Mouse (Mus musculus) ovary, postnatal 14 days (tissue): ENCODE results near the gene Abcb6.

Experiments used
- DNase-seq: peaks from one replicate; pipeline ENCODE4 v3.0.0; 2022; ENCODE audit warnings: low spot score

Abcb6 gene

DNA sequence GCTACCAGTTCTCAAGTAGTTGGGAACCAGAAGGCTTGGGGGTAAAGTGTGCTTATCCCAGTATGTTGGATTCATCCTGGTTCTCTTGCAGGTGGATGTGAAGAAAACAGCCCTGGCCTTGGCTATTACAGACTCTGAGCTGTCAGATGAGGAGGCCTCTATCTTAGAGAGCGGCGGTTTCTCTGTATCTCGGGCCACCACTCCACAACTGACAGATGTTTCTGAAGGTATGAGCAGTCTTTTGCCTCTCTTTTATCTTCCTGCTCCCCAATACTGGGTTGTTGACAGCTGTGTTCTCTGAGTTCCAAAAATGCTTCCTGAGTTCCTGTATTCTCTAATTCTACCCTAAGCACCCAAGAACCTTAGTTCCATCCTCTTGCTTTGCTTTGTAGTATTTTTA is 34.6 kb downstream of the Abcb6 start:
- no peak for DNase-seq

DNA sequence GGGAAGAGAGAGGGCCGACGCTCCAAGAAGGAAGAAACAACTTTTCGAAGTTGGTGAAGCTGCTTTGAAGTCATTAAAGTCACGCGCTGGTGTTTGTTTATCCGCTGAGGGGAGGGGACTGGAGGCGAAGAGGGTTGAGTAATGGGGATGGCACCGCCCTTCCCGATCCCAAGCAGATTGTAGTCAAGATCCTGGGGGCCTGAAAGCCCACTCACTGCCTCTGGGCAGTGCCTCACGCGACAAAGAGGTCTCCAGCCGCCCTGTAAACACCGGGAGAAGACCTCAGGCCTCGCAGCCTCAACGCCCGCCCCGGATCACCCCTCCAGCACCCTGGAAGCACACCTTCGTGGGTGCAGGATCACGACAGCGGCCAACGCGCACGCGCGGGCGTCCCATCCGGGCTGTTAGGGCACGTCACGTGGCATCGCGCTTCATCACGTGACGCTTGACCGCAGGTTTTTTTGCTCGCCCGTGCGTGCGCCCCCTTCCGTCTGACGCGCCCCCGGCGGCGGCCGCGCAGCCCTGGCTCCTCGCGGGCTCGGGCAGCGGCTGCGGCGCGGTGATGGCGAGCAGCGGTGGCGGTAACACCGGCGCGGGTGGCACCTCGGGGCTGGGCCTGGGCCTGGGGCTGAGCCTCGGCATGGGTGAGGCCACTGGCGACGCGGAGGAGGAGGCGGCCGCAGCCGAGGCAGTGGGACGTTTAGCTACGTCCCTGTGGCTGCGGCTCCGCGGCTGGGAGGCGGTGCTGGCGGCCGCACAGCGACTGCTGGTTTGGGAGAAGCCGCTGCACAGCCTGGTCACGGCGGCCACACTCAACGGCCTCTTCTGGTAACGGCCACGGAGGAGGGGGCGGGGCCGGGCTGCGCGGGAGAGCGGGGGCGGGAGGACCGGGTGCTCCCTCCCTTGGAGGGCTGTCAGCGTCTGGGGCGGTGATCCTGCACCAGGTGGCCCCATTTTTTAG is 37.6 kb downstream of the Abcb6 start, which contains the start of the genes Cnppd1 and Retreg2:
Cnppd1 (minus strand) TSS at position 411 of the 961 bp plus-strand sequence.
Retreg2 (plus strand) TSS at position 478 of the 961 bp plus-strand sequence.
- DNase-seq, result peak; percentile 93

DNA sequence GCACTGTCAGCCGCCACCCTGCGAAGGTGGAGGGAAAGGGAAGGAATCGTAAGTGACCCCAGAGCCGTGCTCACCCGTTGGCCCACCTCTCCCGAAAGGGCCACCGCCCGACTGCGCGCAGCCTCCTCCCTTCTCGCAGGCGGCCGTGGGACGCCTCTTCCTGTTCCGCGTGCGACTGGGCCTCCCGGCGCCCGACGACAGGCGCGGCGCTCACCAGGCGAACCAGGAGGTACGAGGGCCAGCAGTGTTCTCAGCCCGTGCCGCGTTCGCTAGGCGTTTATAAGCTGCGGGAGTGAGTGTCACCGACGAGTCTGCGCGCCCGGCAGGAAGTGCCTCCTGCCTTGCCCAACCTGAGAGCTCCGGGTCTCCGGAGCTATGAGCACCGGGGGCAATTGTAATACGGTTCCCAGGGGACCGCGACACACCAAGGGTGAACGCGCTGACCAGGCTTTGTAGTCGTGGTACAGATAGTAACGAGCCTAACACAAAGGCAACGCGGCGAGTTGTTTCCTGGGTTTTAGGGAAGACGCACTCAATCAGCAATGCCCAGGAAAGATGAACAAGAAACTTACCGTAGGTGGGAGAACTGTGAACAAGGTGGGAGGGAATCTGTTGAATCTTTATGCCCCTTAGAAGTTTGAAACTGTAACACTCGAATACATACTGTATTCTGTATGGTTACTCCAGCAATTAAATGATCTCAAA is 38.6 kb downstream of the Abcb6 start:
- peak; percentile 51 for DNase-seq

DNA sequence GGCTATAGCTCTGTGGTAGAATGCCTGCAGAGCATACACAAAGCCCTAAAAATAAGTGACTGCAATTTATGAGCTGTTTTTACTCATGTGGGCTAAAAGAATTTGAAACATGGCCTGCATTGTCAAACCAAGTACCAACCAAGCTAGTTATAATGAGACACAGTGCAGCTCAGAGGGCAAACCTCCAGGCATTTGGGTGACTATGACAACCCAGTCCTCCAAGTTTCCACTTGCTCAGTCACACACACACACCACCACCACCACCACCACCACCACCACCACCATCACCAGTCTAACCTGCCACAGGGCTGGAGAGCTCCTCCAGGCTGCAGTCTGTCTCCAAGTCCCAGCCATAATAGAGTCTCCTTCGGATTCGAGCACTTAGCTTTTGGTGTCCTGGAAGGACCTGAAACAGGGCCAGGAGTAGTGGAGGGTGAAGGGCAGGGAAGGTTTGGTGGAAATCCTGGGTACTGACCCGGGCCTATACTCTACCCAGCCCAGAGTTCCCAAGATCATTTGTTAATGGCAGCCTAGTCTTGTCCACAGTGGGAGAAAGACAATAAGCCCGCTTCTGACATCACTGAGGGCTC is 39.5 kb downstream of the Abcb6 start:
- no peak for DNase-seq

DNA sequence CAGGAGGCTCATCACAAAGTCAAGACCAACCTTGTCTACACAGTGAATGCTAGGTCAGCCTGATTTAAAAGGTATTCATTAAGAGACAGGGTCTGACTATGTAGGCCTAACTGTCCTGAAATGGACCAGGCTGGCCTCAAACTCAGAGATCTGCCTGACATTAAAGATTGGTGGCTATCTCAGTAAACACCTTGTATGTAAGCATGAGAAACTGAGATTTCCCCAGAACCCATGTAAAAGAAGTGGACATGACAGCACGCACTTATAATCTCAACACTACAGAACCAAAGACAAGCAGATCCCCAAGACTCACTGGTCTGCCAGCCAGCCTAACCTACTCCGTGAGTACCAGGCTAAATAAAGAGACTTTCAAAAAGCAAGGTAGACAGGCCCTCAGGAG is 41.7 kb downstream of the Abcb6 start:
- no peak for DNase-seq

DNA sequence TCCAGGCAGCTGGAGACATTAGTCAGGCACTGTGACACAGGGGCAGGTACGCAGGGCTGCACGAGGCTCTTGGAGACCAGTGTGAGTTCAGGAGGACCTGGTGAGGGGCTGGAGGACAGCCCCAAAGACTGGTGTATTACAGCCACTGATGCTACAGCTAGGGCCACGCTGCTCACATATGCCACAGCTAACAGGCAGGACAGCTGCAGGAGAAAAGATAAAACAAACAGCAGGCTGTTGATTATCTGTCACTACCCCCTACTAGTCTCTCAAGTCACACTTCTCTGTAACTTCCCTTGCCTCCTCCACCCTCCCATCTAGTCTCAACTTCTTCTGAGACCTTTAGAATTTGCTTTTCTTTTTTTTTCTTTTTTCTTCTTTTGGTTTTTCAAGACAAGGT is 43.5 kb downstream of the Abcb6 start:
- no peak for DNase-seq

DNA sequence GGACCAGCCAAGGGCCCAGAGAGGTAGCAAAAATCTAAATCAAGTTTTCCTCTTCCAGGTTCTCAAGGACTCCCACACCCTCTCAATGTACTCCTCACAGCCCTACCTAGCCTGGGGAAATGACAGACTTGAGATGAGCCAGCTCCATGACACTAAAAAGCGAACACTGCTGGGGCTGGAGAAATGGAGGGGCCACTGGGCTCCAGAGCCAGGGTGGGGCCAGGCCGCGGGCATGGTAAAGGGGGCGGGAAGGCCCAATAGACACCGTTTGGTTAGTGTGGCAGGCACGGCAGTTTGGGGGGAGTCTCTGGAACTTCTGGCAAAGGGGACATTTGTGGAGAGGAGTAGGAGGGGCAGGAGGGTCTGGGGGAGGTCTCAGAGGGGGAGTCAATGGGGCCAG is 43.9 kb downstream of the Abcb6 start:
- DNase-seq, result no peak

DNA sequence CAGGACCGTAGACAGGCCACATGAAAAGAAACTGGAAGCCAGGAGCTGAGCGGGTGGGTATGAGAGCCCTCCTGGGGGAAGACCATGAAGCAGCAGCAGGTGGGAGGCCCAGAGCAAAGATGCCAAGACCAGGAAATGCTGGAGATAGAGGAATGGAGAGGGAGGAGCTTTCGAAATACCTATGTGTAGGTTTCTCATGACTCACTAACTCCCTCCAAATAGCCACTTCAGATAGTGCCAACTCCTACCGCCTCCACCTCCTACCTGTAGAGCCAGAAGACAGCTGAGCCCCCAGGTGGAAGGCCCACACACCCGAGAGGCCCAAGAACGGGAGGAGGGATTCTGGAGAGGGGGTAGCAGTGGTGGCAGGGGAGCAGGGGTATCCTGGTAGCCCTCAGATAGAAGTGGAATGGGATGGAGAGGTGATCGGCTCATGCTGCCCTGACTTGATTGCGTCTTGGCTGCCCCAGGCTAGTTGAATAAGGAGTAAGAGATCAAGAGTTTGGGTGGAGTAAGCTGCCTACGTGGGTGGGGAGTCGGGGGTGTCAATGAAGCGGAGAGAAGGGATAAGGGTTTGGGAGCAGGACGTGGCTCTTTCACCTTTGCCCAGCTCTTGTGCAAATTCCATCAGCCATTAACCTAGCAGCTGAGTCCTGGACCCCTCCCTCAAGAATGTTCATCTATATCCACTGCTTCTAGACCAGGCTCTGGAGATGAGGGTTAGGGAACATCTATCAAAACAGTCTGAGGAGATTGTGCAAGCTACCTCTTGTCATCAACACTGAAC is 46.6 kb downstream of the Abcb6 start, which contains the start of gene Slc23a3:
Slc23a3 (minus strand) TSS at position 470 of the 787 bp plus-strand sequence.
- no peak for DNase-seq

DNA sequence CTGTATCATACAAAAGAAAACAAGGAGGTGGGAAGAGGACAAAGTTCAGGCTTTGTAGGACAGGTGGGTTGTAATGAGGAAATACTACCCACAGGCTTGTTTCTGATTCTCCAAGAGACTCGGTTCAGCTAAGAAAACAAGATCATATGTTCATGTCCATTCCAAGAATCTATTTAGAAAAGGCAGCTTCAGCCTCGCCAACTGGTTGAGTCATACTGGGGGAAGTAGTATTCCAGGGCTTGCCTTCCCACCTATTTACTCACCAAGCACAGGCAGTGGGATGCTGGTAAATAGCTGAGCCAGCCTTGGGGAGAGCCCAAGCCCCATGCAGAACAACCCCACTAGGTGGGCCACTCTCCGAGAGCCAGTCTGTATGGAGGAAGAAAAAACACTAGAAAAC is 51.6 kb downstream of the Abcb6 start:
- DNase-seq, result no peak

DNA sequence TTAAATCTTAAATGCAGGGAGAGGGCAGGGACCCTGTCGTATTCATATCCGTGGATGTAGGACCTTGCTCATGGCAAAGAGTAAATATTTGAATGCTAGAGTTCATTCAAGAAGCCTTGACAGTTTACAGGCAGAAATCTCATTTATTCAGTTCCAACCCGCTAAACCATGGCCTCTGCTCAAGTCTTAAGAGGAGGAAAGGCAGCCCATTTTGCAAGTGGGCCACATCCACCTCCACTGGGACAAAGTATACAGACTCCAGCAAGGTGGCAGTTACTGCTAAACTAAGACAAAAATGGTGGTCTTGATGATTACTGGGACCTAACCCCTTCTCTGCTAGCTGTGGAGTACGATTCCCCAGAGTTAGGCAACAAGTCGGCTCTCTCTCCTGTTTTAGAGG is 54.8 kb downstream of the Abcb6 start:
- no peak for DNase-seq

DNA sequence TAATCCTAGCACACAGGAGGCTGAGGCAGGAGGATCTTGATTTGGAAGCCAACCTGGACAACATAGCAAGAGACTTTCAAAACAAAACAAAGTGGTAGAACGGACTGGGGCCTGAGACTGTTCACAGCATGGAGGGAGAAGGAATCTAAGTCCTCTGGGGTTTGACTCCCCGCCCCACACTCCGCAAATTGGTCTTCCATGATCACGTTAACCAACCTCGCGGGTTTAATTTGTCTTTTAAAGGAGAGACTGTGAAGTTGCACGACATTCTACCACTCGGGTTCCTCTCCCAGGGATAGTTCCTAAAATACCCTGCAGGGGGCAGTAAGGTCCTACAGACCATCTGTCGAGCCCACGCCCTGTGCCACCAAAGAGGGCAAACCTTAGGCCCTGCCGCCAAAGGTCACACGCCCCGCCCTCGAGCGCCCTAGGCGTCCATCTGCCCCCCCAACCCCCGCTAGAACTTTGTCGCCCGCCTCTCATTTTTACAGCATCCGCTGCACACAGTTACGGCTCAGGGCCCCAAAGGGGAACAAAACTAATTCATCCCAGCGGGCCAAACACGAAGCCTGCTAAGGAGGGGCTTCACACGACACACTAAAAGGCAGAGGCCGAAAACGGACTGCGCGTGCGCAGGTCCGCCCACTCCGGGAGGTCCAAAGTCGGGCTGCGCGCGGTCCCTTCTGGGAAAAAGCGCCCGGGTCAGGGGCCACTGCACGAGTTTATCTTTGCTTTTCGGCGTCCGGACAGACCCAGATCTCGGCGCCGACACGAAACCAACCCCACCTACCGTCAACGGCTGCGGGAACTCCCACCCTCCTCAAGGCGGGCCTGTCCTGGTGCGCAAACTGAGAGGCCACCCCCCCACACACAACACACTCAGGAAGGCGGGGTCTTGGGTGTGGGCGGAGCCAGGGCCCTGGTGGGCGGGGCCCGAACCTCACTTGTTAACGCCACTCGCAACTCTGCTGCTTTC is 55.6 kb downstream of the Abcb6 start, which contains the start of gene Nhej1:
Nhej1 (minus strand) TSS at position 855 of the 976 bp plus-strand sequence.
- peak; percentile 91 for DNase-seq

DNA sequence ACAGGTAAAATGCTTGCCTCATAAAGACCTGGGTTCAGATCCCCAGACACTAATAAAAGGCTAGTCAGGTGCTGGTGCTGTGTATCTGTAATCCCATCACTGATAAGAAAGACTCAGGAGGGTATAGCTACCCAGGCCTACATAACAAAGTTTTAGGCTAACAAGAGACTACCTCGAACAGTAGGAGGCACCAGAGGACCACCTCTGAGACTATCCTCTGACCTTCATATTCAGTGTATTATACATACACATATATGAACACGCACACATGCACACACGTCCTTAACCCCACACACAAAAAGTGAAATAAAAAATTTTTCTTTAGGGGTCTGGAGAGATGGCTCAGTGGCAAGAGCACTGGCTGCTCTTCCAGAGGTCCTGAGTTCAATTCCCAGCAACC is 58.0 kb downstream of the Abcb6 start:
- DNase-seq, result no peak
